Mouse (Mus musculus) cortical plate, adult 2 months (tissue): ENCODE data around the gene Ankrd13a.

Experiments
- CTCF ChIP-seq: fragments of 200-500 bp; IDR thresholded peaks from 2 replicates; pipeline ENCODE4 v1.5.1; 2011; ENCODE audit warnings: mild to moderate bottlenecking, control low read depth, low read length; ENCODE audit not compliant: insufficient read depth; ENCODE audit errors: extremely low read depth
- POLR2A ChIP-seq: fragments of 200-500 bp; IDR thresholded peaks from 2 replicates; pipeline ENCODE4 v1.6.1; 2011; ENCODE audit warnings: mild to moderate bottlenecking, low read length, control low read depth; ENCODE audit not compliant: insufficient read depth; ENCODE audit errors: extremely low read depth

DNA sequence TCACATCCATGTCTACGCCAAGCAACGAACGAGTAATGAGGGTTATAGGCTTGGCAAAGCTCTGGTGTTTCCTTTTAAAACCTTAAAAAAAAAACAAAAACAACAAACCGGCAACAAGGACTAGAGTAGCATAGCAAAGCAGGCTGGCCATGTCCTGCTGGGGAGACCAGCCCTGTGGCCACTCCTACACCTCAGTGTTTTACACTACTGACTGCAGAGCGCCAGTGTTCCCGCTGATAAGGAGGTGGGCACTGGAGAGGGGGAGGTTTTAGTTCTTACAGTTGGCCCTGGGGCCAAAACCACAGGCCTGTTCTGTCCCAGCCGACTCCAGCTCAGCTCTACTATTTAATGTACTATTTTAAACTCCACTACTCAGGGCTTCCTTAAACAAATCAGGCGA is 33.0 kb downstream of the Ankrd13a start:
- no peak for TF ChIP-seq CTCF
- no peak for TF ChIP-seq POLR2A
